Mouse (Mus musculus): ENCODE measurements around the gene Wdr92. TPM values are rescaled to one million over a fixed set of nuclear protein-coding genes. Genes with fewer than 3 reads are reported as not detected.

Gene Wdr92
- 16.7 TPM for polyA plus RNA-seq (2014; fragmentation: Illumina TruSeq; extraction: RNeasy Lipid Tissue Mini Kit (QIAGEN cat#74804); ENCODE audit: low read depth, low replicate concordance)

GRCm38 (mm10) chr11:17181807-17182206 is at the start of gene Wdr92:
Wdr92 (plus strand) TSS chr11:17182107.

DNA sequence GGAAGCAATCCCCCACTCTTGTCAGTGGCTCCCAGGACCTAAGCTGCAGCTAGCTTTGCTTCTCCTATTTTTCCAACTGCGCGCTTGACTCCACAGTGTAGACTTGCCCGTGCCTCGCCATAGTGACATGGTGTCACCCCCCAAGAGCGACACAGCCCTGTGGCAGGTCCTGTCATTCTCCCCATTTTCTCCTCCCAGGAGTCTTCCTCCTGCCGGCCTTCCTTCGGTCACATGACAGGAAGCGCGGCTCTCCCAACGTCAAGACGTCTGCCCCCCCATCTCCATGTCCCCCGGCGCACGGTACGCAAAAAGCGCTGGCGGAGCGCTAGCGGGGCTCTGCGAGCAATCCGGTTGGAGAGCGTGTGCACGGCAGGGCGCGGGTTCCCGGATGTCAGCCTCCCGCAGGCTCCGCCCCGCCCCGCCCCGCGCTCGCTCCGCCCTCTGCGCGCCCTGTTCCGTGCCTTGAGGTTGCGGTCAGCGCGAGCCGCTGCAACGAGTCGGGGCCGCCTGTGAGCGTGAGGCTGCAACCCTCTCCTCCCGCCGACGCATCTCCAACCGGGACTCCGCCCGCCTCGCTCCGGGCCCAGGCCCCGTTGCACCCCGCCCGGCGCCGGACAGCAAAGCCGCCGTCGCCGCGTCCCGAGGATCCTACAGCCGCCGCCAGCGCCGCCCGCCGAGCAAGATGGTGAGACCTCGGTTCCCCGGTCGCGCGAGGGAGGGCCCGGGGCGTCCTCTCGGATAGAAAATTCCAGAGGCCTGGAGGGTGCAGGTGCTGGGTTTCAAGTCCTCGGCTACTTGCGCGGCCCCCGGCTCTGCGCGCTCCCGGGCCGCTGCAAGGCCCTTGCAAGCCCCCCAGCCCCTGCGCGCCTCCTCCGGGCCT is 22.8 kb upstream of the Wdr92 start, which contains the start of gene Ppp3r1:
Gene Ppp3r1 (plus strand): TSS at position 406 of the 880 bp plus-strand sequence.

DNA sequence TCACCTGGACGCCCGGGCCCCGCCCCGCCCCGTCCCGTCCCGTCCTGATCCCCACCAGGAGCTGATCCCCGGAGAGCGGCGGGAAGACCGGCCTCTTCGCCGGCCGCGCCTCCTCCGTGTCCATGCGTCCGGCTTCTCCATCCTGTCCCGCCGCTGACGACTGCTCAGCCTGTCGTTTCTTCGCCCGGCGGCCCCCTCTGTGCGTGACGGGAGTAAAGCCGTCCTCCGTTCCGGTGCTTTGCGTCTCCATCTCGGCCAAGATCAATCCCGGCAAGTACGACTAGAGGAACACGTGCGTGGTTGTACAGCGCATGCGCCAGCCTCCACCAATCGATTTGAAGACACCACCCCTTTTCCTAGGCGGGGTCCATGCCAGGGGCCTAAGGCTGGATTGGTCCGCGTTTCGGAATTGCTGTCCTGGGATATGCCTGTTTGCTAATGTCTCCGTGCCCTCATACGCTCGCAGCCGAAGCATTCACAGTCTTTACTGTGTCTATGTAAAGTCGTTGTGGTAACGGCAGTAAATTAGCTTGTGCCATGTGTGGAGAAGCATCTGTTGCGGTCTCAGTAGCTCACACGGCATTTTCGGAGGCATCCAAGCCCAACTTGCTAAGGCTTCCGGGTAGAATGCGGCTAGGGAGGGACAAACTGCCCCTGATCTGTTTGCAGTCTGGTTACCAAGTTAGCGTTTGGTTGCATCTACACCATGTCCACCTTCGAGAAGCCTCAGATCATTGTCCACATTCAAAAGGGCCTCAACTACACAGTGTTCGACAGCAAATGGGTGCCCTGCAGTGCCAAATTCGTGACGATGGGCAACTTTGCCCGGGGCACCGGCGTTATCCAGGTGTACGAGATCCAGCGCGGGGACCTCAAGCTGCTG is 29.6 kb downstream of the Wdr92 start, which contains the start of gene Pno1:
Gene Pno1 (minus strand): TSS at position 311 of the 883 bp plus-strand sequence.

DNA sequence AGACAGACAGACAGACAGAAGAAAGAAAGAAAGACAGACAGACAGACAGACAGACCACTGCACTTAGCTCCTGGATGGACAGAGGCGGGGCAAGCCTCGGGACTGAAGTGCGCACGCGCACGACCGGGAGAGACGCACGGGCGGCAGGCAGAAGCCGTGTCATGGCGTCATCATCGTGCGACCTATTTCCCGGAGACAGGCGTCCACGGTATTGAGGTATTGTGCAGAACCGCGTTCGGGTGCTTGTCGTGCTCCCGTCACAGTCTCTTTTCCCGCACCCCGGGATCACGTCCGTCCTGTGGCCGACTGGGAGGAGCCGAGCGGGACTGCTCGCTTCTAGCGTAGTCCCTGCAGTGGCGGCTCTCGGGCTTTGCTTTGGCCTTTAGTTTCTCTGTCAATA is 75.5 kb downstream of the Wdr92 start, which contains the start of gene C1d:
Gene C1d (plus strand): TSS at position 137 of the 400 bp plus-strand sequence.

Other genes with a start within 250 kb of the Wdr92 start
- gene Fbxo48, start 230.7 kb upstream of the Wdr92 start, polyA plus RNA-seq (2014; fragmentation: Illumina TruSeq; extraction: RNeasy Lipid Tissue Mini Kit (QIAGEN cat#74804); ENCODE audit: low read depth, low replicate concordance) = 0.32 TPM
- gene Cnrip1, start 130.5 kb upstream of the Wdr92 start, polyA plus RNA-seq (2014; fragmentation: Illumina TruSeq; extraction: RNeasy Lipid Tissue Mini Kit (QIAGEN cat#74804); ENCODE audit: low read depth, low replicate concordance) = 4.2 TPM
- 4.4 TPM for gene Plek, start 129.7 kb upstream of the Wdr92 start, polyA plus RNA-seq (2014; fragmentation: Illumina TruSeq; extraction: RNeasy Lipid Tissue Mini Kit (QIAGEN cat#74804); ENCODE audit: low read depth, low replicate concordance)
- gene Ppp3r1, start 22.8 kb upstream of the Wdr92 start, polyA plus RNA-seq (2014; fragmentation: Illumina TruSeq; extraction: RNeasy Lipid Tissue Mini Kit (QIAGEN cat#74804); ENCODE audit: low read depth, low replicate concordance) = 254 TPM
- 127 TPM for gene Pno1, start 29.5 kb downstream of the Wdr92 start, polyA plus RNA-seq (2014; fragmentation: Illumina TruSeq; extraction: RNeasy Lipid Tissue Mini Kit (QIAGEN cat#74804); ENCODE audit: low read depth, low replicate concordance)
- gene C1d, start 75.5 kb downstream of the Wdr92 start, polyA plus RNA-seq (2014; fragmentation: Illumina TruSeq; extraction: RNeasy Lipid Tissue Mini Kit (QIAGEN cat#74804); ENCODE audit: low read depth, low replicate concordance) = 131 TPM

All from kidney, adult 10 weeks (tissue).